Mouse (Mus musculus): ENCODE data around the gene Eras.

DNA sequence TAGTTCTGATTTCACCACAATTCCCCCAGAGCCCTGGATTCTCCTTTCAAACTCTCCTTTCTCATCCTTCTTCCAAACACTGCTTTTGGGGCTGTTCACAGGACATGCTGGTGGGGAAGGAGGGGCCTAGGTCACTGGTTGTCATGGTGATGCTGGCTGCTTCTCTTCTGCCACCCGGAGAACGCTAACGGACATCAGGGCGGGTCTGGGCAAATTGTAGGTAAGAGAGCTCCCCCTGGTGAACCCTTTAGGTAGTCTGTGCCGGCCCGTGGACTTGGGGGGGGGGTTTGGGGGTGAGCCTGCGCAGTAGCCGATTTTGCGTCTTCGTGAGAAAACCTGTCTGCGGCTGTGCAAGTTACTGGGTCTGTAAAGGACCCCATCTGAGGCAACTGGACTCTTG, 48.6 kb downstream of the Eras start:
- TF ChIP-seq POLR2A (IDR thresholded peaks at IDR 0.05; ENCODE audit: low read depth, low read length) (no peak), CTCF (conservative IDR thresholded peaks at IDR 0.05; ENCODE audit: insufficient read depth, insufficient read length, low read depth, low read length) (peak; percentile 51)
